Mouse (Mus musculus) CH12.LX (cell line): ENCODE measurements around the gene Yy1. TPM values are rescaled to one million over a fixed set of nuclear protein-coding genes. Genes with fewer than 3 reads are reported as not detected.

Experiments used
- DNase-seq: peaks from one replicate; pipeline ENCODE4 v3.0.0-alpha.2; 2013; ENCODE audit errors: extremely low read depth
- H3K27ac ChIP-seq: 2 replicates; pipeline ENCODE4 v1.5.1; 2012; ENCODE audit warnings: low read depth, mild to moderate bottlenecking, control low read depth, moderate library complexity; ENCODE audit not compliant: insufficient read depth
- H3K27me3 ChIP-seq: replicated peaks from 2 replicates; pipeline ENCODE3; 2012; ENCODE audit warnings: inconsistent platforms
- H3K36me3 ChIP-seq, 2 experiments: replicated peaks in 1 of 2; 2 replicates each; pipeline versions ENCODE3 to v1.6.1; 2012; ENCODE audit warnings: inconsistent platforms in 1 of 2, low read length in 1 of 2, mild to moderate bottlenecking in 1 of 2, mixed read lengths in 1 of 2, moderate library complexity in 1 of 2; ENCODE audit not compliant: control insufficient read depth in 1 of 2, insufficient read depth in 1 of 2
- H3K4me1 ChIP-seq, 2 experiments: 2 replicates each; pipeline ENCODE4 v1.6.1; 2012; ENCODE audit warnings: inconsistent platforms in 1 of 2, moderate library complexity in 1 of 2; ENCODE audit not compliant: insufficient read depth in 2 of 2, control insufficient read depth in 1 of 2
- H3K4me2 ChIP-seq: 2 replicates; pipeline ENCODE4 v1.6.1; 2012; ENCODE audit warnings: low read depth, mild to moderate bottlenecking, control low read depth; ENCODE audit not compliant: poor library complexity, insufficient read depth, severe bottlenecking
- H3K4me3 ChIP-seq, 3 experiments: fragments of 150-350 bp in 1 of 3; sonication (generic) in 1 of 3; replicated peaks in 1 of 3; 2 replicates each; pipeline versions ENCODE3 to v1.5.1; 2011 to 2012; ENCODE audit warnings: low read depth in 2 of 3, low read length in 2 of 3, mild to moderate bottlenecking in 2 of 3, moderate library complexity in 2 of 3, control low read depth in 1 of 3, improper control_type of control experiment in 1 of 3, inconsistent platforms in 1 of 3, mixed read lengths in 1 of 3; ENCODE audit not compliant: poor library complexity in 1 of 3
- H3K79me2 ChIP-seq: replicated peaks from 2 replicates; pipeline ENCODE4 v1.6.1; 2012; ENCODE audit warnings: mild to moderate bottlenecking, moderate library complexity; ENCODE audit not compliant: control insufficient read depth, poor library complexity, insufficient read depth, severe bottlenecking; ENCODE audit errors: extremely low read depth
- H3K9ac ChIP-seq: 2 replicates; pipeline ENCODE4 v1.6.1; 2012; ENCODE audit warnings: low read depth, mild to moderate bottlenecking, control low read depth, moderate library complexity; ENCODE audit not compliant: insufficient read depth
- H3K9me3 ChIP-seq: replicated peaks from 2 replicates; pipeline ENCODE3; 2012; ENCODE audit warnings: low read length, inconsistent platforms, mixed read lengths
- BHLHE40 ChIP-seq: IDR thresholded peaks from 2 replicates; pipeline ENCODE4 v1.6.1; 2011; ENCODE audit warnings: mild to moderate bottlenecking, low read depth, low read length, improper control_type of control experiment
- E2F4 ChIP-seq: IDR thresholded peaks from 2 replicates; pipeline ENCODE4 v1.6.1; 2011; ENCODE audit warnings: low read depth, low read length, improper control_type of control experiment; ENCODE audit not compliant: insufficient replicate concordance
- EP300 ChIP-seq: IDR thresholded peaks from 2 replicates; pipeline ENCODE4 v1.6.1; 2011; ENCODE audit warnings: low read length, improper control_type of control experiment
- GABPA ChIP-seq: IDR thresholded peaks from 2 replicates; pipeline ENCODE4 v1.6.1; 2012; ENCODE audit warnings: low read depth, low read length, improper control_type of control experiment, inconsistent platforms; ENCODE audit not compliant: insufficient replicate concordance
- MAX ChIP-seq: IDR thresholded peaks from 2 replicates; pipeline ENCODE4 v1.6.1; 2011; ENCODE audit warnings: low read length, improper control_type of control experiment
- MAZ ChIP-seq: IDR thresholded peaks from 2 replicates; pipeline ENCODE4 v1.6.1; 2012; ENCODE audit warnings: low read depth, mild to moderate bottlenecking, inconsistent platforms, low read length, improper control_type of control experiment, moderate library complexity
- MEF2A ChIP-seq: IDR thresholded peaks from 2 replicates; pipeline ENCODE4 v1.6.1; 2014; ENCODE audit warnings: low read depth, mild to moderate bottlenecking, inconsistent platforms, low read length, improper control_type of control experiment, borderline replicate concordance
- MXI1 ChIP-seq: IDR thresholded peaks from 2 replicates; pipeline ENCODE4 v1.6.1; 2011; ENCODE audit warnings: mild to moderate bottlenecking, low read depth, low read length, improper control_type of control experiment
- MYC ChIP-seq: IDR thresholded peaks from 2 replicates; pipeline ENCODE4 v1.6.1; 2011; ENCODE audit warnings: low read depth, mild to moderate bottlenecking, improper control_type of control experiment, low read length
- RAD21 ChIP-seq: IDR thresholded peaks from 2 replicates; pipeline ENCODE4 v1.6.1; 2011; ENCODE audit warnings: low read depth, mild to moderate bottlenecking, low read length, improper control_type of control experiment, moderate library complexity
- SIN3A ChIP-seq: IDR thresholded peaks from 2 replicates; pipeline ENCODE4 v1.6.1; 2012; ENCODE audit warnings: low read length, improper control_type of control experiment, inconsistent platforms
- SMC3 ChIP-seq: IDR thresholded peaks from 2 replicates; pipeline ENCODE4 v1.6.1; 2011; ENCODE audit warnings: low read depth, low read length, improper control_type of control experiment
- TBP ChIP-seq: conservative IDR thresholded peaks from 2 replicates; pipeline ENCODE4 v1.6.1; 2011; ENCODE audit warnings: low read depth, low read length, improper control_type of control experiment
- UBTF ChIP-seq: IDR thresholded peaks from 2 replicates; pipeline ENCODE4 v1.6.1; 2012; ENCODE audit warnings: low read depth, mild to moderate bottlenecking, inconsistent platforms, low read length, improper control_type of control experiment, moderate library complexity
- ZC3H11A ChIP-seq: IDR thresholded peaks from 2 replicates; pipeline ENCODE4 v1.6.1; 2012; ENCODE audit warnings: low read depth, mild to moderate bottlenecking, inconsistent platforms, low read length, improper control_type of control experiment
- ZKSCAN1 ChIP-seq: IDR thresholded peaks from 2 replicates; pipeline ENCODE4 v1.6.1; 2012; ENCODE audit warnings: low read depth, inconsistent platforms, low read length, improper control_type of control experiment, borderline replicate concordance
- ZMIZ1 ChIP-seq: IDR thresholded peaks from 2 replicates; pipeline ENCODE4 v1.6.1; 2012; ENCODE audit warnings: low read depth, mild to moderate bottlenecking, inconsistent platforms, low read length, improper control_type of control experiment
- dilution Hi-C: fragments of 300-500 bp; cut with MboI; formaldehyde crosslinking; loops from 2 replicates; pipeline ENCODE4 v1.14.3; 2020; ENCODE audit warnings: low sequenced_read_pairs; ENCODE audit not compliant: extremely low pct_unique_long_range_greater_than_20kb, extremely low pct_ligation_motif_present
- in situ Hi-C: fragments of 300-500 bp; cut with MboI; formaldehyde crosslinking; loops from 3 replicates; pipeline ENCODE4 v1.14.3; 2019; ENCODE audit warnings: low sequenced_read_pairs, low pct_ligation_motif_present, low pct_unique_long_range_greater_than_20kb, mixed read lengths
- polyA plus RNA-seq: library from polyadenylated mRNA; unstranded; fragments of >175 nt; gene quantifications from 2 replicates; pipeline ENCODE4 v1.2.1, GENCODE M21; 2012; ENCODE audit warnings: low read depth; ENCODE audit not compliant: insufficient read length
- total RNA-seq, 2 experiments: library from RNA; depleted of rRNA; stranded (reverse); fragments of 300-350 nt in 1 of 2; fragments of >200 nt in 1 of 2; gene quantifications; 2 replicates each; pipeline ENCODE4 v1.2.3; 2012 to 2014

Yy1 gene
- total and polyA plus RNA-seq, 3 experiments = 30.8 to 56.8 (median 51.7) TPM

- Histone ChIP-seq H3K79me2 (no peaks in the 10 kb centered on the region), H3K9me3 (no peaks in the 10 kb centered on the region), H3K36me3 (peaks cover 31 to 64% of the 10 kb centered on the region in 2 experiments), H3K4me3 (no peak overlapping the region), H3K9ac (no peak overlapping the region), H3K27ac (no peak overlapping the region), H3K27me3 (no peaks in the 10 kb centered on the region), H3K4me1 (no peaks in the 10 kb centered on the region), H3K4me2 (no peak overlapping the region)
- in situ Hi-C loops (no loop called here), dilution Hi-C loops (no loop called here)
- no peak for TF ChIP-seq BHLHE40
- no peak for DNase-seq
These were observed 64.3 kb downstream of the Yy1 start for GRCm38 (mm10) chr12:108857109-108857508.

- no peak overlapping the region for H3K27ac ChIP-seq
- H3K36me3 ChIP-seq = peaks cover 36 to 70% of the 10 kb centered on the region in 2 experiments
- H3K27me3 ChIP-seq = no peaks in the 10 kb centered on the region
- no peak for TF ChIP-seq MAX
- no peak for TF ChIP-seq MXI1
- no peak for TF ChIP-seq MYC
- TF ChIP-seq TBP = no peak
- no peak for TF ChIP-seq SIN3A
- TF ChIP-seq RAD21 = no peak
- TF ChIP-seq GABPA = no peak
- TF ChIP-seq EP300 = no peak
- no peak for TF ChIP-seq MEF2A
- TF ChIP-seq E2F4 = no peak
- no peak for TF ChIP-seq ZKSCAN1
- no peak for TF ChIP-seq MAZ
- no peak for TF ChIP-seq SMC3
- TF ChIP-seq ZC3H11A = no peak
- no peak for TF ChIP-seq UBTF
- TF ChIP-seq ZMIZ1 = no peak
- no peaks in the 10 kb centered on the region for H3K79me2 ChIP-seq
- dilution Hi-C loops (no loop called here), in situ Hi-C loops (no loop called here)
- DNase-seq = no peak
- no peaks in the 10 kb centered on the region for H3K9me3 ChIP-seq
- H3K4me3 ChIP-seq = no peak overlapping the region
- H3K4me2 ChIP-seq = no peak overlapping the region
- no peaks in the 10 kb centered on the region for H3K4me1 ChIP-seq
- no peak overlapping the region for H3K9ac ChIP-seq
These were observed 64.9 kb downstream of the Yy1 start for GRCm38 (mm10) chr12:108857589-108858184.
